Mouse (Mus musculus): ENCODE measurements around the gene Rimbp2.

- TF ChIP-seq GATA1 (IDR thresholded peaks at IDR 0.05; ENCODE audit: borderline replicate concordance, low read length) = no peak
- no peak for TF ChIP-seq FLI1 (IDR thresholded peaks at IDR 0.05; ENCODE audit: low read length)
These were observed 176.9 kb downstream of the Rimbp2 start for GRCm38 (mm10) chr5:128776386-128776785.
